Comparison of ENCODE assay signal across 8 mouse cellular contexts in genomic region chr2:99236968-99237367, GRCm38 (mm10).
A peak's percentile ranks its signal among the peaks of the same experiment; 100 is the strongest.
DNase-seq lines count a peak whose midpoint lies in the region; ATAC-seq lines count a peak whose summit lies in the region.

No protein-coding gene starts in this region.

- no peak overlapping the region for H3K27ac ChIP-seq in liver, embryonic 11.5 days (ENCODE audit: low read depth, low read length)
- H3K27ac ChIP-seq in forebrain, embryonic 14.5 days (ENCODE audit: low read depth, low read length), result no peak overlapping the region

- ATAC-seq in liver, embryonic 11.5 days (replicated peaks; ENCODE audit: low FRiP score), result no peak
- ATAC-seq in forebrain, embryonic 14.5 days, result no peak

- DNase-seq in liver (peak; percentile 27), MEL-GATA-1-ER (ENCODE audit: extremely low read depth, low read depth) (peak; percentile 11)
- no peak for DNase-seq in liver, embryonic 11.5 days (ENCODE audit: low spot score)
- DNase-seq in adrenal gland, postnatal 36 days, result peak; percentile 46 to 50
- DNase-seq in forebrain, embryonic 14.5 days (ENCODE audit: low spot score), result peak; percentile 72
- peak; percentile 31 to 73 for DNase-seq in layer of hippocampus, postnatal 25 days (ENCODE audit: extremely low spot score in 1 of 2, low spot score in 1 of 2)
- peak; percentile 70 for DNase-seq in right cerebral cortex, postnatal 14 days
- no peak for DNase-seq in spleen, adult 18-20 months

- H3K4me1 ChIP-seq in liver, embryonic 11.5 days (replicated peaks; ENCODE audit: control insufficient read depth, insufficient read depth, low read length), result no peaks in the 10 kb centered on the region
- no peaks in the 10 kb centered on the region for H3K4me1 ChIP-seq in forebrain, embryonic 14.5 days (ENCODE audit: control insufficient read depth, insufficient read depth, low read length)

- H3K9ac ChIP-seq in liver, embryonic 11.5 days (ENCODE audit: low read depth, low read length), result no peak overlapping the region
- H3K9ac ChIP-seq in forebrain, embryonic 14.5 days (ENCODE audit: low read length), result no peak overlapping the region

- no peak overlapping the region for H3K4me3 ChIP-seq in liver, embryonic 11.5 days (ENCODE audit: low read depth, low read length)
- no peak overlapping the region for H3K4me3 ChIP-seq in forebrain, embryonic 14.5 days (ENCODE audit: low read depth, low read length)

- H3K36me3 ChIP-seq in liver, embryonic 11.5 days (ENCODE audit: control insufficient read depth, insufficient read depth, low read length), result no peaks in the 10 kb centered on the region
- no peaks in the 10 kb centered on the region for H3K36me3 ChIP-seq in forebrain, embryonic 14.5 days (ENCODE audit: control insufficient read depth, insufficient read depth, low read length)

- 11% methylated on average over 7 of the region's 7 CpGs for WGBS in liver, embryonic 11.5 days
- 3% methylated on average over 7 of the region's 7 CpGs for WGBS in forebrain, embryonic 14.5 days

- H3K9me3 ChIP-seq in liver, embryonic 11.5 days (ENCODE audit: control insufficient read depth, low read length), result no peaks in the 10 kb centered on the region
- H3K9me3 ChIP-seq in forebrain, embryonic 14.5 days (replicated peaks; ENCODE audit: control insufficient read depth, low read length), result no peaks in the 10 kb centered on the region

- no peak overlapping the region for H3K4me2 ChIP-seq in liver, embryonic 11.5 days
- H3K4me2 ChIP-seq in forebrain, embryonic 14.5 days (ENCODE audit: low read length), result 0 out of 2 replicates have a peak overlapping the region, but pooled peaks have one; percentile 20

- no peaks in the 10 kb centered on the region for H3K27me3 ChIP-seq in liver, embryonic 11.5 days (replicated peaks; ENCODE audit: control insufficient read depth, insufficient read depth, low read length)
- no peaks in the 10 kb centered on the region for H3K27me3 ChIP-seq in forebrain, embryonic 14.5 days (replicated peaks; ENCODE audit: control insufficient read depth, insufficient read depth, low read length)

Comparison
In these comparisons a context has a peak if more than half of its experiments do, and no peak if none do; other contexts are left out.
1. DNase-seq: peak in liver (single experiment), MEL-GATA-1-ER (single experiment), adrenal gland, postnatal 36 days (2 of 2), forebrain, embryonic 14.5 days (single experiment), layer of hippocampus, postnatal 25 days (2 of 2) and right cerebral cortex, postnatal 14 days (single experiment); none in liver, embryonic 11.5 days (single experiment) and spleen, adult 18-20 months (0 of 2).